Mouse (Mus musculus): Measurements from ENCODE around the gene Tmprss4. TPM values are rescaled to one million over a fixed set of nuclear protein-coding genes. Genes with fewer than 3 reads are reported as not detected.
A peak's percentile ranks its signal among the peaks of the same experiment; 100 is the strongest.

Gene Tmprss4
- polyA plus RNA-seq, 2 experiments = 2.3 to 5.0 TPM

DNA sequence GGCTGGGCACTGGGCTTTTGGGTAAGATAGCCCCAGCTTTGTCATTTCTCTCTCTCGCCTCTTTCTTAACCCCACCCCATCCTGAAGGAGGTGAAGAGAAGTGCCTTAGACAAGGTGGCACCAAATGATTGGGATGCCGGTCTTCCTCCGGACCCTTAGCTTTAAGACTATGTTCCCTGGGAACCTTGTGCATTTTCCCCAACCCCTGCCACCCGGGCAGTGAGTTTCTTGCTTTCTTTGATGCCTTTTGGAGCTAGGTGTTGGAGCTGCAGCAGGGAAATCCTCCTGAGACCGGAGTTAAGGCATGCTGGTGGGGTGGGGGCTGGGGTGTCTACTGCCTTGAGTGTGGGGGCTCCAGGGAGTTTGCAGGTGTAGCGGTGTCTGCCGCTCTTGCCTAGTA is 64.8 kb downstream of the Tmprss4 start:
- Histone ChIP-seq H3K4me3 (replicated peaks; ENCODE audit: low read length) (peak overlapping the region; percentile 54), H3K4me2 (replicated peaks; ENCODE audit: low read depth, low read length, severe bottlenecking) (peak overlapping the region; percentile 98), H3K9me3 (ENCODE audit: control insufficient read depth, low read length) (no peaks in the 10 kb centered on the region), H3K36me3 (ENCODE audit: control insufficient read depth, insufficient read depth, low read length) (no peaks in the 10 kb centered on the region), H3K9ac (ENCODE audit: low read depth, low read length, severe bottlenecking) (peak overlapping the region; percentile 49; the same call in 1 of the 2 replicates), H3K27me3 (ENCODE audit: control insufficient read depth, insufficient read depth, low read length) (peaks cover 28% of the 10 kb centered on the region), H3K27ac (replicated peaks; ENCODE audit: low read depth, low read length) (no peak overlapping the region), H3K4me1 (ENCODE audit: control insufficient read depth, insufficient read depth, low read length) (peaks cover 9% of the 10 kb centered on the region)
- DNase-seq (ENCODE audit: low spot score) (no peak), ATAC-seq (ENCODE audit: low FRiP score, low read depth) (no peak)
- TF ChIP-seq POLR2A (IDR thresholded peaks at IDR 0.05; ENCODE audit: borderline replicate concordance, extremely low read depth, insufficient read depth, insufficient read length) = no peak
- 0% methylated on average over 7 of the region's 7 CpGs for WGBS

DNA sequence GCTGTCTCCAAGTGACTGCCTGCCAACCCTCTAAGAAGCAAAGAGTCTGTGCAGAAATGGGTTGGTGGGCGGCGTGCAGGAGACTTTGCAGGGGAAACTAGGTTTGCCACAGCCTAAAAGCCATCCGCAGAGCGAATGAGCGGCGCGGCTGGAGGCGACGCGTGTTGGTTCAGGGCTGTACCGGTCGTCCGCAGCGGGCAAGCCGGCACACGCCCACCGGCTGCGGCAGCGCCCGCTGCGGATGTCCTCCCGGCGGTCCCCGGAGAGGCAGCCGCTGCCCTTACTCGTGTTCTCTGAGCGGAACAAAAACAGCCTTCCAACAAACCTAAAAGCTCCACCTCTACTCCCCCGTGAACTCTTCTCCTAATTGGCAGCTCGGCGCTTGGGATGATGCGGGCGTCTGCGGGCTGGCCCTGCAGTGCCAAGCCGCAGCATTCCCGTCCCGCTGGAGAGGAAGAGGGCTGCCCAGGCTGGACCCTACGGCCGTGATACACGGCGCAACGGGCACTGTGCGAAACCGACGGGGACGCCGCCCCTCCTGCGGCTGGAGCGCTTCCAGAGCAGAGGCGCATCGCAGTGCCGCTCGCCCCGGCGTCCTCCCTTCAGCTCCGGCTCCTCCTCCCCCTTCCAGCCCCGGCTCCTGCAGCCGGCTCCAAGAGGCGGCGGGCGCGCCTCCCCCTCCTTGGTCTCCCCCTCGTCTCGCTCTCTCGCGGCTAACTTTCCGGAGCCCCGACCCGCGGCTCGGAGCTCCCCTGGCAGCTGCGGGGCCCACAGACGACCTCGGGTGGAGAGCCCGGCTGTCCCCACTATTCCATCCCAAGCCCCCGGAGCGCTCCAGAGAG is 65.5 kb downstream of the Tmprss4 start, which contains the start of gene Scn4b:
Gene Scn4b (plus strand): TSS at position 205 of the 842 bp plus-strand sequence.
- DNase-seq (ENCODE audit: low spot score) (peak; percentile 18), ATAC-seq (ENCODE audit: low FRiP score, low read depth) (peak; percentile 12; the same call in 1 of the 2 replicates)
- no peak within 1 kb of the TSS for H3K27ac ChIP-seq (replicated peaks; ENCODE audit: low read depth, low read length)
- peak within 1 kb of the TSS; percentile 54 for H3K4me3 ChIP-seq (replicated peaks; ENCODE audit: low read length)
- H3K4me1 ChIP-seq (ENCODE audit: control insufficient read depth, insufficient read depth, low read length) = peaks cover 9% of the 10 kb centered on the region
- H3K4me2 ChIP-seq (replicated peaks; ENCODE audit: low read depth, low read length, severe bottlenecking) = peak within 1 kb of the TSS; percentile 98
- no peaks in the 10 kb centered on the region for H3K9me3 ChIP-seq (ENCODE audit: control insufficient read depth, low read length)
- no peaks in the 10 kb centered on the region for H3K36me3 ChIP-seq (ENCODE audit: control insufficient read depth, insufficient read depth, low read length)
- WGBS = 1% methylated on average over 70 of the region's 76 CpGs
- peaks cover 28% of the 10 kb centered on the region for H3K27me3 ChIP-seq (ENCODE audit: control insufficient read depth, insufficient read depth, low read length)
- peak within 1 kb of the TSS; percentile 49 for H3K9ac ChIP-seq (ENCODE audit: low read depth, low read length, severe bottlenecking)
- TF ChIP-seq POLR2A (IDR thresholded peaks at IDR 0.05; ENCODE audit: borderline replicate concordance, extremely low read depth, insufficient read depth, insufficient read length) = no peak

DNA sequence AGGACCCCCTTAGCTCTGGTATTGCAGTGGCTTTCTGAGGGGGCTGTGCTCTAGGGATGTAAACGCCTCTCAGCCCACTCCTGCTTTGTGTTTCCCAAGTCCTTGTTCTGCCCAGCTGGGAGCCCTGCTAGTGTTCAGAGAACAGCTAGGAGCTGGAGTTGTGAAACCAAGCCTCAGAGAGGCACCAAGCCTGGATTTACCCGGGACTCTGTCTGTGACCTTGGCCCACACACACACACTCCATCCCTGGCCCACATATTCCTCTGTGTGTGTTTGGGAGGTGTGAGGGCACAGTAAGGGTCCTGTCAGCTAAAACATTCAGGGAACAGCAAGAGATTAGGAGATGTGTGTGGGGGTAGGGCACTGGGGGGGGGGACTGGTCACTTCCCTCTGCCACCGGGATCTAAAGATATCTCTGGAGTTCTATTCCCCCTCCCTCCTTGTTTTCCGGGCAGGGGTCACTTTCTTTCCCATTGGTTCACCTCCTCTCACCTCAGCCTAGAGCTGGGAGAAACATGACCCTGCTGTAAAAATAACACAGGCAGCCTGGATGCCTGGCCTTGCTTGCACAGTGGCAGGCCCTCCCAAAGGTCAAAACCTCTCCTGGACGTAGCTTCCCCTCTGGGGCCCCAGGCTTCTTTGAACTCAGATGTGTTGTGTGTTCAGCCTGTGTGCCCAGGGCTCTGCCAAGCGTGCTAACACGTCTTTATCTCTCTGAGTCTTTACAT is 67.3 kb downstream of the Tmprss4 start:
- WGBS = 6% methylated on average over 7 of the region's 7 CpGs
- H3K36me3 ChIP-seq (ENCODE audit: control insufficient read depth, insufficient read depth, low read length) = no peaks in the 10 kb centered on the region
- H3K4me1 ChIP-seq (ENCODE audit: control insufficient read depth, insufficient read depth, low read length) = peaks cover 9% of the 10 kb centered on the region

DNA sequence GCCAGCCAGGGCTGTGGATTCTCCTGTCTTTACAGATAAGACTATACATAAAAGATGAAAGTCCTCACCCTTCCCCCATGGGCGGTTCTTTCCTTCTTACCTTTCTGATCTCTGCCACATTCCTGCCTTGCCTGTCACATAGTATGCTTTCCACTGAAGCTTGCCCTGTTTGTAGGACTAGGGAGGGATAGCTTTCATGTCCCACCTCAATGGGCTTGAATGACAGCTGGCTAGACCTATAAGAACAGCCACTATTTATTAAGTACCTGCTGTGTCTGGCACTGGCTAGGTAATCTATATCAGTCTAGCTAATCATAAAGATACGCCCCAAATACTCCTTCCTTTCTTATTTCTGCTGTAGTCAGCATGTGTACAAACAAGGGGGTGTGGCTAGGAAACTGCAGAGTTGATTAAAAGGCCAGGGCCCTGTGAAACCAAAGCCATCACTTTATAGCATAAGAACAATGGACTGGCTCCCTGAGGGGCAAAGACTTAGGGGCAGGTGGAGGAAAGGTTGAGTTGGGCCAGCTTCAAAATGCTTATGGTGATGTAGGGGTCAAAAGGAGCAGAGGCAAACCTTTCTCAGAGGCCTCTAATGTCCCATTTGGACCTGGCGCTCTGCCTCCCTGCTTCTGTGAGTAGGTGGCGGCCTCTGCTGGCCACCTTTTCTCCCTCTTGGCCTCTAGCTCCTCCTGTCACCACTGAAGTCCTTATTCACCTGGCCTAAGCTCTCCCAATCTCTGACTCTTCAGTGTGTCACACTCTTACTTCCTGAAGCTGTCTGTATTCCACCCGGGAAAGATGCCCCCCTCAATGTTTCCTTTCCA is 70.2 kb downstream of the Tmprss4 start:
- peaks cover 20% of the 10 kb centered on the region for H3K27me3 ChIP-seq (ENCODE audit: control insufficient read depth, insufficient read depth, low read length)
- no peak for TF ChIP-seq POLR2A (IDR thresholded peaks at IDR 0.05; ENCODE audit: borderline replicate concordance, extremely low read depth, insufficient read depth, insufficient read length)
- no peaks in the 10 kb centered on the region for H3K9me3 ChIP-seq (ENCODE audit: control insufficient read depth, low read length)
- ATAC-seq (ENCODE audit: low FRiP score, low read depth) = no peak
- DNase-seq (ENCODE audit: low spot score) = peak; percentile 47
- H3K9ac ChIP-seq (ENCODE audit: low read depth, low read length, severe bottlenecking) = no peak overlapping the region
- H3K27ac ChIP-seq (replicated peaks; ENCODE audit: low read depth, low read length) = no peak overlapping the region
- no peak overlapping the region for H3K4me2 ChIP-seq (replicated peaks; ENCODE audit: low read depth, low read length, severe bottlenecking)
- no peaks in the 10 kb centered on the region for H3K36me3 ChIP-seq (ENCODE audit: control insufficient read depth, insufficient read depth, low read length)
- H3K4me1 ChIP-seq (ENCODE audit: control insufficient read depth, insufficient read depth, low read length) = peaks cover 4% of the 10 kb centered on the region; the same call in 1 of the 2 replicates
- no peak overlapping the region for H3K4me3 ChIP-seq (replicated peaks; ENCODE audit: low read length)
- WGBS = 32% methylated on average over 5 of the region's 5 CpGs

More for the DNA sequence above, 67.3 kb downstream of the Tmprss4 start:
- Histone ChIP-seq H3K27ac (replicated peaks; ENCODE audit: low read depth, low read length) (no peak overlapping the region), H3K9me3 (ENCODE audit: control insufficient read depth, low read length) (no peaks in the 10 kb centered on the region), H3K9ac (ENCODE audit: low read depth, low read length, severe bottlenecking) (no peak overlapping the region), H3K27me3 (ENCODE audit: control insufficient read depth, insufficient read depth, low read length) (peaks cover 28% of the 10 kb centered on the region), H3K4me3 (replicated peaks; ENCODE audit: low read length) (no peak overlapping the region), H3K4me2 (replicated peaks; ENCODE audit: low read depth, low read length, severe bottlenecking) (no peak overlapping the region)
- DNase-seq (ENCODE audit: low spot score) = no peak
- ATAC-seq (ENCODE audit: low FRiP score, low read depth) = no peak
- no peak for TF ChIP-seq POLR2A (IDR thresholded peaks at IDR 0.05; ENCODE audit: borderline replicate concordance, extremely low read depth, insufficient read depth, insufficient read length)

DNA sequence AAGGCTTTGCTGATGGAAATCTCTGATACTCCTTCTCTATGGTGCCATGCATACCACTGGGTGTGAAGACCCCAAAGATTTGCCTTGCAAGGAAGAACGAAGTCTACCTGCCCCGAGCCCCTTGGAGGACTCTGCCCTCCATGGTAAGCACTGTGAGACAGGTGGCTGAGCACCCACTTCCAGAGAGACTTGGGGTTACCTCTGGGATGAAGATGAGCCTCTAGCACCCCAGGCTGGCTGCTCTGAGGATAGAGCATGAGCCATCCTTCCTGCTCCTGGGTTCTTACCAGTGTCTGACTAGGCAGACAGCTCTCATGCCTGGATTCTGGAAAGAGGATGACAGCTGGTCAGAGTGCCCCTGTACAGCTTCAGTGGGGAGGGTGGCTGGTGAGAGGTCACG is 73.8 kb downstream of the Tmprss4 start:
- Histone ChIP-seq H3K4me2 (replicated peaks; ENCODE audit: low read depth, low read length, severe bottlenecking) (no peak overlapping the region), H3K36me3 (ENCODE audit: control insufficient read depth, insufficient read depth, low read length) (peaks cover 15% of the 10 kb centered on the region), H3K9ac (ENCODE audit: low read depth, low read length, severe bottlenecking) (no peak overlapping the region), H3K9me3 (ENCODE audit: control insufficient read depth, low read length) (no peaks in the 10 kb centered on the region), H3K27ac (replicated peaks; ENCODE audit: low read depth, low read length) (no peak overlapping the region), H3K4me3 (replicated peaks; ENCODE audit: low read length) (no peak overlapping the region), H3K4me1 (ENCODE audit: control insufficient read depth, insufficient read depth, low read length) (no peaks in the 10 kb centered on the region), H3K27me3 (ENCODE audit: control insufficient read depth, insufficient read depth, low read length) (no peaks in the 10 kb centered on the region)
- no peak for TF ChIP-seq POLR2A (IDR thresholded peaks at IDR 0.05; ENCODE audit: borderline replicate concordance, extremely low read depth, insufficient read depth, insufficient read length)
- DNase-seq (ENCODE audit: low spot score) (no peak), ATAC-seq (ENCODE audit: low FRiP score, low read depth) (no peak)
- WGBS = 77% methylated on average over 3 of the region's 3 CpGs
